Mouse (Mus musculus) liver, postnatal 0 days (tissue): ENCODE data around the gene Bclaf3. TPM values are rescaled to one million over a fixed set of nuclear protein-coding genes. Genes with fewer than 3 reads are reported as not detected.
A peak's percentile ranks its signal among the peaks of the same experiment; 100 is the strongest.
"Not testable (repeated sequence)": the region's sequence is repeated elsewhere in the genome, so short reads cannot be mapped to it uniquely, and the experiment has no call there.

Experiments
- ATAC-seq: fragments of 200-750 bp; cut with Nextera tagmentation; 2 replicates; pipeline ENCODE4 v1.8.0; 2017; ENCODE audit warnings: mild to moderate bottlenecking, moderate library complexity
- DNase-seq: peaks from one replicate; pipeline ENCODE4 v3.0.0-alpha.2; 2016
- H3K27ac ChIP-seq: fragments of 300-500 bp; sonication (generic); 2 replicates; pipeline ENCODE4 v1.5.1; 2014; ENCODE audit warnings: antibody characterized with exemption, moderate library complexity, mild to moderate bottlenecking, low read depth
- H3K27me3 ChIP-seq: fragments of 300-500 bp; sonication (generic); 2 replicates; pipeline ENCODE4 v1.6.1; 2014; ENCODE audit warnings: low read length, control low read depth, mixed read lengths; ENCODE audit not compliant: insufficient read depth
- H3K36me3 ChIP-seq: fragments of 300-500 bp; sonication (generic); replicated peaks from 2 replicates; pipeline ENCODE4 v1.6.1; 2014; ENCODE audit warnings: mild to moderate bottlenecking, control low read depth, low read length, moderate library complexity, mixed read lengths; ENCODE audit not compliant: insufficient read depth
- H3K4me1 ChIP-seq: fragments of 300-500 bp; sonication (generic); 2 replicates; pipeline ENCODE4 v1.6.1; 2014; ENCODE audit warnings: antibody characterized with exemption, mild to moderate bottlenecking, control low read depth; ENCODE audit not compliant: insufficient read depth
- H3K4me2 ChIP-seq: fragments of 300-500 bp; sonication (generic); 2 replicates; pipeline ENCODE4 v1.6.1; 2014; ENCODE audit warnings: low read depth, mild to moderate bottlenecking, low read length, moderate library complexity, mixed read lengths
- H3K4me3 ChIP-seq: fragments of 300-500 bp; sonication (generic); 2 replicates; pipeline ENCODE4 v1.5.1; 2014; ENCODE audit warnings: low read depth, low read length
- H3K9ac ChIP-seq: fragments of 300-500 bp; sonication (generic); replicated peaks from 2 replicates; pipeline ENCODE4 v1.6.1; 2014; ENCODE audit warnings: mild to moderate bottlenecking, moderate library complexity
- H3K9me3 ChIP-seq: fragments of 300-500 bp; sonication (generic); 2 replicates; pipeline ENCODE4 v1.6.1; 2016; ENCODE audit warnings: mild to moderate bottlenecking, control low read depth, low read length, mixed read lengths
- CTCF ChIP-seq: sonication (generic); IDR thresholded peaks from 2 replicates; pipeline ENCODE4 v1.5.1; 2016; ENCODE audit warnings: antibody characterized with exemption, low read depth
- EP300 ChIP-seq: IDR thresholded peaks from 2 replicates; pipeline ENCODE4 v1.6.1; 2016; ENCODE audit warnings: antibody characterized with exemption, low read depth, mild to moderate bottlenecking
- WGBS: fragments of 180-500 bp; shearing (Covaris S2); extraction: QIAGEN DNeasy Blood & Tissue Kit; methylation state at CpG from one replicate; pipeline ENCODE4 v1.1.7; 2014; ENCODE audit not compliant: insufficient replicate concordance; 5-methylcytosine and 5-hydroxymethylcytosine counted together
- polyA plus RNA-seq: library from polyadenylated mRNA; unstranded; fragments of >200 nt; fragmentation: Nextera tagmentation; extraction: Ambion mirVana; gene quantifications from 2 replicates; pipeline ENCODE4 v1.2.1, GENCODE M21; 2015

The Bclaf3 gene
- polyA plus RNA-seq, 1 experiment from 2014 or later, result 4.6 TPM

- Histone ChIP-seq H3K9ac (peak overlapping the region; percentile 74), H3K9me3 (no peaks in the 10 kb centered on the region), H3K4me2 (peak overlapping the region; percentile 86), H3K4me3 (peak overlapping the region; percentile 71), H3K4me1 (no peaks in the 10 kb centered on the region), H3K36me3 (no peaks in the 10 kb centered on the region), H3K27me3 (no peaks in the 10 kb centered on the region), H3K27ac (peak overlapping the region; percentile 83)
- ATAC-seq (peak; percentile 63), DNase-seq (no peak)
- WGBS, result 18% methylated on average over 26 of the region's 56 CpGs
- no peak for TF ChIP-seq EP300
- no peak for TF ChIP-seq CTCF
Measured at GRCm38 (mm10) chrX:159532811-159533462, 6.4 kb downstream of the Bclaf3 start.

- H3K9ac ChIP-seq, result no peak overlapping the region
- H3K4me3 ChIP-seq, result no peak overlapping the region
- H3K36me3 ChIP-seq, result no peaks in the 10 kb centered on the region
- H3K4me2 ChIP-seq, result no peak overlapping the region
- DNase-seq (no peak), ATAC-seq (no peak)
- no peaks in the 10 kb centered on the region for H3K4me1 ChIP-seq
- no peaks in the 10 kb centered on the region for H3K27me3 ChIP-seq
- no peaks in the 10 kb centered on the region for H3K9me3 ChIP-seq
- no peak overlapping the region for H3K27ac ChIP-seq
- WGBS, result 89% methylated on average over 18 of the region's 18 CpGs
- TF ChIP-seq CTCF, result no peak
- TF ChIP-seq EP300, result no peak
Measured at GRCm38 (mm10) chrX:159541936-159542335, 15.4 kb downstream of the Bclaf3 start.

- ATAC-seq, result no peak
- WGBS, result 62% methylated on average over 5 of the region's 5 CpGs
- no peak for DNase-seq
Measured at GRCm38 (mm10) chrX:159547093-159547492, 20.6 kb downstream of the Bclaf3 start.

GRCm38 (mm10) chrX:159584738-159585137, 58.2 kb downstream of the Bclaf3 start:
- H3K27ac ChIP-seq, H3K4me3 ChIP-seq, H3K27me3 ChIP-seq, H3K4me1 ChIP-seq, H3K4me2 ChIP-seq, H3K36me3 ChIP-seq, H3K9me3 ChIP-seq, H3K9ac ChIP-seq, ATAC-seq, DNase-seq: not testable (repeated sequence)
- 75% methylated on average over 7 of the region's 7 CpGs for WGBS

More at GRCm38 (mm10) chrX:159547093-159547492, 20.6 kb downstream of the Bclaf3 start:
- no peak overlapping the region for H3K4me2 ChIP-seq
- no peak overlapping the region for H3K27ac ChIP-seq
- H3K27me3 ChIP-seq, result no peaks in the 10 kb centered on the region
- peaks cover 2% of the 10 kb centered on the region; the same call in 1 of the 2 replicates for H3K36me3 ChIP-seq
- H3K9ac ChIP-seq, result no peak overlapping the region
- no peaks in the 10 kb centered on the region for H3K4me1 ChIP-seq
- TF ChIP-seq EP300 (no peak), CTCF (no peak)
- no peak overlapping the region for H3K4me3 ChIP-seq
- H3K9me3 ChIP-seq, result no peaks in the 10 kb centered on the region

- no peak overlapping the region for H3K27ac ChIP-seq
- no peak overlapping the region for H3K4me2 ChIP-seq
- H3K36me3 ChIP-seq, result no peaks in the 10 kb centered on the region
- TF ChIP-seq EP300 (no peak), CTCF (0 out of 2 replicates have a peak, but pooled peaks have one; percentile 7)
- no peak overlapping the region for H3K4me3 ChIP-seq
- no peak for ATAC-seq
- WGBS, result 51% methylated on average over 1 of the region's 1 CpGs
- no peaks in the 10 kb centered on the region for H3K27me3 ChIP-seq
- no peak overlapping the region for H3K9ac ChIP-seq
- DNase-seq, result no peak
- H3K4me1 ChIP-seq, result no peaks in the 10 kb centered on the region
- no peaks in the 10 kb centered on the region for H3K9me3 ChIP-seq
Measured at GRCm38 (mm10) chrX:159591633-159592032, 65.1 kb downstream of the Bclaf3 start.

GRCm38 (mm10) chrX:159597502-159597901, 71.0 kb downstream of the Bclaf3 start:
- WGBS, result 56% methylated on average over 1 of the region's 1 CpGs
- Histone ChIP-seq H3K4me1 (no peaks in the 10 kb centered on the region), H3K9ac (no peak overlapping the region), H3K9me3 (no peaks in the 10 kb centered on the region), H3K27ac (no peak overlapping the region), H3K4me3 (no peak overlapping the region), H3K27me3 (no peaks in the 10 kb centered on the region), H3K36me3 (no peaks in the 10 kb centered on the region), H3K4me2 (no peak overlapping the region)
- peak; percentile 87 for ATAC-seq
- TF ChIP-seq EP300 (peak; percentile 77), CTCF (no peak)
- DNase-seq, result no peak
